Mouse (Mus musculus) heart, embryonic 15.5 days (tissue): ENCODE results near the gene Phrf1. TPM values are rescaled to one million over a fixed set of nuclear protein-coding genes. Genes with fewer than 3 reads are reported as not detected.

Experiments
- ATAC-seq: fragments of 200-750 bp; cut with Nextera tagmentation; replicated peaks from 2 replicates; pipeline ENCODE4 v1.8.0; 2017; ENCODE audit warnings: low read depth, moderate TSS enrichment; ENCODE audit not compliant: insufficient number of reproducible peaks, insufficient read depth, low FRiP score
- H3K27ac ChIP-seq: fragments of 300-500 bp; sonication (generic); 2 replicates; pipeline ENCODE4 v1.5.1; 2015; ENCODE audit warnings: mild to moderate bottlenecking, inconsistent platforms
- H3K27me3 ChIP-seq: fragments of 300-500 bp; sonication (generic); 2 replicates; pipeline ENCODE4 v1.6.1; 2015; ENCODE audit warnings: inconsistent platforms
- H3K36me3 ChIP-seq: fragments of 300-500 bp; sonication (generic); 2 replicates; pipeline ENCODE4 v1.6.1; 2015; ENCODE audit warnings: mild to moderate bottlenecking, inconsistent platforms
- H3K4me1 ChIP-seq: fragments of 300-500 bp; sonication (generic); replicated peaks from 2 replicates; pipeline ENCODE4 v1.6.1; 2015; ENCODE audit warnings: inconsistent platforms
- H3K4me2 ChIP-seq: fragments of 300-500 bp; sonication (generic); 2 replicates; pipeline ENCODE4 v1.6.1; 2015; ENCODE audit warnings: inconsistent platforms, mild to moderate bottlenecking, moderate library complexity
- H3K4me3 ChIP-seq: fragments of 300-500 bp; sonication (generic); 2 replicates; pipeline ENCODE4 v1.5.1; 2015; ENCODE audit warnings: mild to moderate bottlenecking, inconsistent platforms
- H3K9ac ChIP-seq: fragments of 300-500 bp; sonication (generic); 2 replicates; pipeline ENCODE4 v1.6.1; 2015; ENCODE audit warnings: mild to moderate bottlenecking, inconsistent platforms
- H3K9me3 ChIP-seq: fragments of 300-500 bp; sonication (generic); replicated peaks from 2 replicates; pipeline ENCODE4 v1.6.1; 2016; ENCODE audit warnings: inconsistent platforms
- WGBS: fragments of 180-500 bp; shearing (Covaris S2); methylation state at CpG from one replicate; pipeline ENCODE4 v1.1.7; 2015; ENCODE audit warnings: mixed read lengths; 5-methylcytosine and 5-hydroxymethylcytosine counted together
- polyA plus RNA-seq: library from polyadenylated mRNA; unstranded; fragments of >200 nt; fragmentation: Nextera tagmentation; extraction: Ambion mirVana; gene quantifications from 2 replicates; pipeline ENCODE4 v1.2.1, GENCODE M21; 2015

Gene Phrf1
- polyA plus RNA-seq, 1 experiment from 2014 or later, result 36.7 TPM

GRCm38 (mm10) chr7:141213605-141214235 is 14.9 kb upstream of the Phrf1 start, which contains the start of gene Lmntd2:
Lmntd2 (minus strand) TSS chr7:141214080.
- peak within 1 kb of the TSS; percentile 98 for H3K4me2 ChIP-seq
- peaks cover 22% of the 10 kb centered on the region for H3K4me1 ChIP-seq
- H3K27ac ChIP-seq, result peak within 1 kb of the TSS; percentile 52
- no peak for ATAC-seq
- peak within 1 kb of the TSS; percentile 50 for H3K9ac ChIP-seq
- 92% methylated on average over 11 of the region's 11 CpGs for WGBS
- H3K36me3 ChIP-seq, result no peaks in the 10 kb centered on the region
- H3K27me3 ChIP-seq, result no peaks in the 10 kb centered on the region
- H3K4me3 ChIP-seq, result peak within 1 kb of the TSS; percentile 76
- H3K9me3 ChIP-seq, result no peaks in the 10 kb centered on the region

GRCm38 (mm10) chr7:141214310-141214709 is 14.3 kb upstream of the Phrf1 start:
- H3K4me2 ChIP-seq, result no peak overlapping the region
- no peak overlapping the region for H3K9ac ChIP-seq
- H3K4me3 ChIP-seq, result no peak overlapping the region
- no peak for ATAC-seq
- WGBS, result 80% methylated on average over 3 of the region's 3 CpGs
- H3K27ac ChIP-seq, result no peak overlapping the region
- no peaks in the 10 kb centered on the region for H3K9me3 ChIP-seq
- no peaks in the 10 kb centered on the region for H3K27me3 ChIP-seq
- peaks cover 22% of the 10 kb centered on the region for H3K4me1 ChIP-seq
- H3K36me3 ChIP-seq, result no peaks in the 10 kb centered on the region

- no peaks in the 10 kb centered on the region for H3K9me3 ChIP-seq
- peaks cover 26% of the 10 kb centered on the region for H3K4me1 ChIP-seq
- ATAC-seq, result peak; percentile 94
- H3K27me3 ChIP-seq, result no peaks in the 10 kb centered on the region
- H3K9ac ChIP-seq, result peak within 1 kb of the TSS; percentile 75
- peak within 1 kb of the TSS; percentile 76 for H3K4me3 ChIP-seq
- peak within 1 kb of the TSS; percentile 98 for H3K4me2 ChIP-seq
- WGBS, result 1% methylated on average over 41 of the region's 41 CpGs
- H3K27ac ChIP-seq, result peak within 1 kb of the TSS; percentile 85
- no peaks in the 10 kb centered on the region for H3K36me3 ChIP-seq
Measured at GRCm38 (mm10) chr7:141215101-141215879, 13.3 kb upstream of the Phrf1 start, which contains the start of gene Rassf7. Rassf7 (plus strand) TSS chr7:141215860.

GRCm38 (mm10) chr7:141215880-141216733 is 12.5 kb upstream of the Phrf1 start:
- H3K27me3 ChIP-seq, result no peaks in the 10 kb centered on the region
- ATAC-seq, result peak; percentile 64
- H3K36me3 ChIP-seq, result no peaks in the 10 kb centered on the region
- H3K4me1 ChIP-seq, result peaks cover 34% of the 10 kb centered on the region
- WGBS, result under 1% methylated on average over 42 of the region's 42 CpGs
- H3K4me2 ChIP-seq, result peak overlapping the region; percentile 98
- H3K9me3 ChIP-seq, result no peaks in the 10 kb centered on the region
- peak overlapping the region; percentile 75 for H3K9ac ChIP-seq
- peak overlapping the region; percentile 85 for H3K27ac ChIP-seq
- H3K4me3 ChIP-seq, result peak overlapping the region; percentile 76

GRCm38 (mm10) chr7:141216894-141217293 is 11.7 kb upstream of the Phrf1 start:
- H3K36me3 ChIP-seq, result no peaks in the 10 kb centered on the region
- peak overlapping the region; percentile 75; the same call in 1 of the 2 replicates for H3K9ac ChIP-seq
- peak overlapping the region; percentile 76 for H3K4me3 ChIP-seq
- peaks cover 37% of the 10 kb centered on the region for H3K4me1 ChIP-seq
- no peaks in the 10 kb centered on the region for H3K9me3 ChIP-seq
- peak overlapping the region; percentile 98 for H3K4me2 ChIP-seq
- ATAC-seq, result no peak
- H3K27ac ChIP-seq, result peak overlapping the region; percentile 85; the same call in 1 of the 2 replicates
- H3K27me3 ChIP-seq, result no peaks in the 10 kb centered on the region
- WGBS, result 83% methylated on average over 11 of the region's 11 CpGs

GRCm38 (mm10) chr7:141217343-141218013 is 11.1 kb upstream of the Phrf1 start:
- H3K27ac ChIP-seq, result no peak overlapping the region
- no peaks in the 10 kb centered on the region for H3K9me3 ChIP-seq
- H3K4me2 ChIP-seq, result peak overlapping the region; percentile 98
- no peak overlapping the region for H3K9ac ChIP-seq
- H3K4me3 ChIP-seq, result no peak overlapping the region; the same call in 1 of the 2 replicates
- H3K4me1 ChIP-seq, result peaks cover 43% of the 10 kb centered on the region
- no peak for ATAC-seq
- no peaks in the 10 kb centered on the region for H3K36me3 ChIP-seq
- no peaks in the 10 kb centered on the region for H3K27me3 ChIP-seq
- 86% methylated on average over 17 of the region's 17 CpGs for WGBS

- Histone ChIP-seq H3K4me3 (no peak overlapping the region), H3K4me1 (peaks cover 49% of the 10 kb centered on the region), H3K27me3 (no peaks in the 10 kb centered on the region), H3K27ac (no peak overlapping the region), H3K9ac (no peak overlapping the region), H3K36me3 (no peaks in the 10 kb centered on the region), H3K9me3 (no peaks in the 10 kb centered on the region), H3K4me2 (no peak overlapping the region)
- ATAC-seq, result no peak
- WGBS, result 87% methylated on average over 3 of the region's 3 CpGs
Measured at GRCm38 (mm10) chr7:141218141-141218540, 10.4 kb upstream of the Phrf1 start.

GRCm38 (mm10) chr7:141218557-141219133 is 9.9 kb upstream of the Phrf1 start:
- Histone ChIP-seq H3K4me3 (no peak overlapping the region), H3K36me3 (no peaks in the 10 kb centered on the region), H3K4me1 (peaks cover 50% of the 10 kb centered on the region), H3K27me3 (no peaks in the 10 kb centered on the region), H3K9ac (0 out of 2 replicates have a peak overlapping the region, but pooled peaks have one; percentile 4), H3K27ac (no peak overlapping the region), H3K4me2 (no peak overlapping the region), H3K9me3 (no peaks in the 10 kb centered on the region)
- whole genome bisulfite sequencing, result 85% methylated on average over 5 of the region's 5 CpGs
- no peak for ATAC-seq

GRCm38 (mm10) chr7:141219558-141220099 is 9.0 kb upstream of the Phrf1 start:
- Histone ChIP-seq H3K4me3 (no peak overlapping the region), H3K9me3 (no peaks in the 10 kb centered on the region), H3K4me2 (0 out of 2 replicates have a peak overlapping the region, but pooled peaks have one; percentile 89), H3K9ac (no peak overlapping the region), H3K36me3 (no peaks in the 10 kb centered on the region), H3K27me3 (no peaks in the 10 kb centered on the region), H3K4me1 (peaks cover 50% of the 10 kb centered on the region), H3K27ac (no peak overlapping the region)
- whole genome bisulfite sequencing, result 92% methylated on average over 1 of the region's 1 CpGs
- ATAC-seq, result no peak

- no peaks in the 10 kb centered on the region for H3K9me3 ChIP-seq
- 78% methylated on average over 1 of the region's 1 CpGs for WGBS
- H3K9ac ChIP-seq, result peak overlapping the region; percentile 85; the same call in 1 of the 2 replicates
- H3K4me1 ChIP-seq, result peaks cover 44% of the 10 kb centered on the region
- H3K27ac ChIP-seq, result 0 out of 2 replicates have a peak overlapping the region, but pooled peaks have one; percentile 89
- no peak for ATAC-seq
- H3K27me3 ChIP-seq, result no peaks in the 10 kb centered on the region
- no peaks in the 10 kb centered on the region for H3K36me3 ChIP-seq
- peak overlapping the region; percentile 66 for H3K4me3 ChIP-seq
- peak overlapping the region; percentile 89 for H3K4me2 ChIP-seq
Measured at GRCm38 (mm10) chr7:141220377-141220776, 8.2 kb upstream of the Phrf1 start.
